Mouse (Mus musculus) MN1 (cell line): Measurements from ENCODE around the gene BC067074.
"Not testable (repeated sequence)": the region's sequence is repeated elsewhere in the genome, so short reads cannot be mapped to it uniquely, and the experiment has no call there.

Experiments used
- DNase-seq: peaks from one replicate; pipeline ENCODE4 v3.0.0-alpha.2; 2016; ENCODE audit warnings: low spot score

Gene BC067074

DNA sequence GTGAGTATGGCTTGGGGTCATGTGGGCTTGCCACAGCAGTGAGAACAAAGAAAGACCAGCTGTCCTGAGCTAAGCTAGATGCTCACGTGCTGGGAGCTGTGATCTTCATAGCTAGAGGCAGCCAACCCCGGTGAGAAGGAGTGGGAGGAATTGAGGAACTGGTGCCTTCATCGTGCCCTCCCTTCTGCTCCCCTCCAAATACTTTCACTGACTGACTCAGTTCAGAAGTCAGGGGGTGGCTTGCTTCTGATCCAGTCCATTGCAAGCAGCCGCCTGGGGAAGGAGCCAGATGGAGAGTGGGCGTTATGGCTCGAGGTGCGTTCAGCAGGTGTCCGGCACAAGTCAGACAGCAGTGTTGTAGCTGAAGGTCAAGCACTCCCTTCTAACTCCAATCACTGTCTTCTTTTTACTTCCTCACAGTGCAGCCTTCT is 86.0 kb downstream of the BC067074 start:
- no peak for DNase-seq

DNA sequence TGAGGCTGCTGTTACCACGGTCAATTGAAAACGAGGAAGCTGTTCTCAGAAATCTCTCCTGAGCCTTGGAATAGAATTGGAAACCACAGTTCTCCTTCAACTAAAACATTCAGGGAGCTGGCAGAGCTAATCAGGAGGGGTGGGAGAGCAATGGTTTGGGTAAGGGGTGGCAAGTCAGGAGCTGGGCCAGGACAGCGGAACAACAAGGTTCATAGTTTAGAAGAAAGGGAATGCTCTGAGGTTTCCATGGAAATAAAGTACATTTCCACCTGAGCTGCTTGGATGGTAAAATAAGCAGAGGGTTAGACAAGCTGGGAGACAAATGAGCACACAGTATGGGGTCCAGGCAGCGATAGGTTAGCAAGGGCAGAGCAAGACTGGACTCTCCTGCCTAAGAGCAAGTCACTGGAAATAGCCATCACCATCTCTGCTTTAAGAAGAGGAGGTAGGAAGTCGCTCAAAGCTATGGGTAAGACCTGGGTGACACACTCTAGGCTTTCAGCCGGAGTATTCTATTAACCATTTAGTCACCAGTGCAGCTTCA is 86.9 kb downstream of the BC067074 start:
- DNase-seq: no peak

DNA sequence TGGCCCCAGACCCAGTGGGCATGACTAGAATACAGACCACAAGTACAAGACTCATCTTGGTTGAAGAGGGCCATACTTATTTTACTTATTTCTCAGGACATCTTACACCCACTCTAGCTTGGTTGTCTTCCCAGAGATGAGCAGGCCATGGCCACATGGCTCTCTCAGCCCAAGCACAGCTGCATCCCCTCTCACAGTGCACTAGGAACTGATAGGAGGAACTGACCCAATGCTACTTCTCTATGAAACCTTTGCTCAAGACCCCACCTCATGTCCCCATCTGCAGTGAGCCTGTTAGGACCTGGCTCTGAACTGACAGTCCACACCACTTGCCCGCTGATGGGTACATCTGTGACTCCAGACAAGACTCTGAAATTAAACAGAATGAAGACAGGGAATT is 88.8 kb downstream of the BC067074 start:
- DNase-seq: no peak

DNA sequence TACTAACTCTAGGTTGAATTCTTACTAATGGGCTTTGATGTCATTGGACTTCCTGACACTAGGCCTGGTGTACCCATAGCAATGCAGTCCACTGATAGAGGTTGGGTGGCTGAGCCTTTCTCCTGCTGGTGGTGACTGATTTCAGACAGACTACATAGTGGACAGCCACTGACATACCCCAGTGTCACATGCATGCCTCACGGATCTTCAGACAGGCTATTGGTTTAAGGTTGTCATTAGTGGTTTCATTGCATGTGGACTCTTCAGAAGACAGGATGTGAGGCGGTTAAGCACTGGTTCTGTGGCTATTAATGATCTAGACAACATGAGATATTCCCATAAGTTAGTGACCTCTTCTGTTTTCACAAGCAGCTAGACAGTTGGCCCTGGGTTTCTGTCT is 89.2 kb downstream of the BC067074 start:
- no peak for DNase-seq

DNA sequence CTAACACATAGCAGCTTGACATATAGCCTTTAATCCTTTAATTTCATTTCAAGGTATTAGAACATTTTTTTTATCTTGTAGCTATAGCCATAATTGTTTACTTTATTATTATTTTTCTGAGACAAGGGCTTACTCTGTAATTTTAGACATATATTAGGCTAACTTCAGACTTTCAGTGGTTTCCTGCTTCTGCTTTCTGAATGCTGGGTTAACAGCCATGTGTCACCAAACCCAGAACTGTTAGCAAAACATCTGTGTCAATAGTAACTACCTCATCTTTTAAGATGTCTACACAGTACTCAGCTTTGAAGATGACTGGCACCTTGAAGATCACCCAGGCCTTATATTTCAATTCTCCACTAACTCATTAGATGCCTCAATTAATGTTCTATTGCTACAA is 89.8 kb downstream of the BC067074 start:
- DNase-seq: not testable (repeated sequence)

DNA sequence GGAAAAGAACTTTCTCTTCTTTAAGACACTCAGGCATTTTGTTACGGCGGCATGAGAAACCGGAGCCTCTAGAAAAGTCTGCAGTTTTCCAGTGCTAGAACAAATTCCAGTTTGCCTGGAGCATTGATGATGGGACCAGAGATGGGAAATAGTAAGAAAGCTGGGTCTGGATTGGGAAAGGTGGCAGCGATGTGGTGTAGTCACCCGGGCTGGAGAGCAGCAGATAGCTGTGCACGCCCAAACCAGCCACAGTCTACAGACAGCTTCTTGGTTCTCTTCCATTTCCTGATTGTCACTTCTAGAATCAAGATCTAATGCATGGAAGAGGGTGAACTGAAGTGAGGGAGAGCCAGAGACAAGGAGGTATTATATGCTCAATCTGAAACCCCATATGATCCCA is 100.4 kb downstream of the BC067074 start:
- no peak for DNase-seq

DNA sequence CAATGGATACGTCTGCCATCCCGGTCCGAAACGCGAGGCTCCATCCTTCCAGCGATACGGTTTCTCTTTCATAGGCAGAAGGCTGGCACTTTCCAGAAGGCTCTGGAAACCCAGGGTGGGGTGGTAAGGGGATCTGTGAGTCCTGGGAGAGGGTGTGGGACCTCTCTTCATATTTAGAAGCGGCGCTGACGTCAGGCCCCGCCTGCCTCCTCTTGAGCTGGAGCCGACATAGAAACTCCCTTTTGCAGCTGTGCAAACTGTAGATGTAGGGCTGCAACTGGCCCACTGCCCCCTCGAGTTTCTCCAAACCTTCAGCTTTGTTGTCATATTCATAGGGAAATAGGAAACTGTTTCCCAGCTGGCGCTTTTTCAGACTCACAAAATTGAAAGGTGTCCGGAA is 101.6 kb downstream of the BC067074 start:
- DNase-seq: no peak

DNA sequence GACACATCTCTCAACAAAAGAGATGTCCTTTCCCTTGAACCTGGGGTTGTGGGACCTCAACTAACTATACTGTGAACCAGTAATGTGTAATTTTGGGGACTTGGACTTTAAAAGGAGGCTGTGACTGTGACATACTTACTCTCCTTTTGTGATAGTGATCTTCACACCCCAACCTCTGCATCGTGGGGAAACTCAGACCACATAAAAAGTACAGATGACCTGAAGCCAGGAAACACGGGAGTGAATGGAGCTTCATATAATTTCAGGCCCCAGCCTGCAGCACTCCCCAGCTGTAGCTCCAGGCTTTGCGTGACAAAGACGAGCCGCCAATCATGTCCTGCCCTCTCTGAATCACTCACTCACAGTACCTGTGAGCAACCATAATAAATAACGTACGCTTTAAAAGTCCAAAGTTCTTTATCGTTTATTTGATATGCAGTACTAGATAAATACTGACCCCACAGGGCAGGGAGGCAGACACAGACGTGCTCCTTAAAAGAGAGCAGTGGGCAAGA is 104.1 kb downstream of the BC067074 start:
- DNase-seq: no peak

DNA sequence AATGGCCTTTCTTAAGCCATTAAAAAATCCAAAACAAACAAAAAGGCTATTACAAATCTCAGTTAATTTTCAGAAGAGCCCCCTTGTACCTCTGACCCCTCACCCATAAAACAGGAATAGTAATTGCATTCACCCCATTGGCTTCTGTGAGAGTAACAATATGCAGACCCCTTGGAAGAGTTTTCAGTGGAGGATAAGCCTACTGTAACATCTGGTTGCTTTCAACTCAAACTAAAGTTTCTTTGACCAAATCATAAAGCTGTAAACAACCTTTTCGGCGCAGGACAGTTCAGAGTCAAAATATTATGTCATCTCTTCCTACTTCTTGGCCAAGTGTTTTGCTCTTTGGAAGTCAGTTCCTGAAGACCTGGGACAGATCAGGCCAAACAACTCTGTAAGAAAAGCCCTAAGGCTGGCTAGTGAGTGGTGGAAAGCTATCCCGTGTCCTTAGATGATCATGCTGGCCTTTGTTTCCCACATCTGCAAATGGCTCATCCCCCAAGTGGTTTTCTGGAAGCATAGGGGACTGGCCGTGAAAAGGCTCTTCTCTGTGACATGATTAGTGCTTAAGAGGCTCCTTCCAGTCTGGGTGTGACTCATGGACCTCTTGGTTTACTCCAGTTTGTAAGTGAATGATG is 108.5 kb downstream of the BC067074 start:
- DNase-seq: no peak

DNA sequence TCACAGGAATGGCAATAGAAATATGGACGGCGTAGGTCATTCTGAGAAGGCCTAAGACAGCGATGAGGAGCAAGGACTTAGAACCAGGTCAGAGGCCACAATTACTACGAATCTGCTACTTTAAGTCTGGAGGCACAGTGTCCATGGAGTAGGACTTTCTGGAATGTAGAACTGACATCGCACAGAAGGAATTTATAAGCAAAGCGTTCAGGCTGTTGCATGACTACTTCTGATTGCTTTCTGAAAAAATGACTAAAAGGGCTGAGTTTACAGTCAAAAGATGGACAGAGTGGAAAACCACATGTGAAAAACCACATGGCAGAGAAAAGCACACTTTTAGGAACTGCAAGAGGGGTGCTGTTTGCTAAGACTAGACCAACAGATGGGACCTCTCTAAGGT is 110.7 kb downstream of the BC067074 start:
- no peak for DNase-seq

DNA sequence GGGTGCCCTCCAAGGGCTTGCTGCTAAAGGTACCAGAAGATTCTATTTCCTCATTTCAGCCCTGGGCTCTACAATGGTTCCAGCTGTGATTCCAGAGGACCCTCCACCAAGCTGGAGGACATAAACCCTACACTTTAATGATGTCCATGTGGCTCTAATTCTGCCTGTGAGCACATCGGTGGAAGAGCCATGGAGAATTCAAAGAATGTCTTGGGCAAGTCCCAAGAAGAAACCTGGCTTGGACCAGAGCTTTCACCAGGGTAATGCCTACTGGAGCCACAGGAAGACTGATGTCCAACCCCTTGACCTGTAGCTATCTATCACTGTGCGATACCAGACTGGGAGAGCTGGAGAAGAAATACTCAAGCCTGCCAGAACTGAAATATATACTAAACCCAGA is 111.2 kb downstream of the BC067074 start:
- DNase-seq: no peak

DNA sequence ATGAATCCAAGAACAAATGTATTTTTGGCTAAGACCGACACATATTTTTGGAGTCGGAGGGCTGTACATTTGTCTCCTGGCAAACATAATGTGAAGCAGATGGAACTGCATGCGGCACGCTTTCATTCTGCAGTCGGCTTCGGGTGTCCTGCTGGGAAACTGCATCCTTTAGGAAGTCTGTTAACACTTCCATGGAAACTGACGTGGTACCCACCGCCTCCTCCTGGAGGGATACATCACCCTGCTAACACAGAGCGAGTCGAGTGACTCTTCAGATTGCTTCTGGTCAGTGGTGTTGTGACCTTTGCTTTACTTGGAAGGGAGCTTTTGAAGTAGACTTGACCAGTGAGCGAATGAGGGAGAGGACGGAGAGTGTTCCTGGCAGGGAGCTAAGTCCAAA is 117.0 kb downstream of the BC067074 start:
- no peak for DNase-seq

DNA sequence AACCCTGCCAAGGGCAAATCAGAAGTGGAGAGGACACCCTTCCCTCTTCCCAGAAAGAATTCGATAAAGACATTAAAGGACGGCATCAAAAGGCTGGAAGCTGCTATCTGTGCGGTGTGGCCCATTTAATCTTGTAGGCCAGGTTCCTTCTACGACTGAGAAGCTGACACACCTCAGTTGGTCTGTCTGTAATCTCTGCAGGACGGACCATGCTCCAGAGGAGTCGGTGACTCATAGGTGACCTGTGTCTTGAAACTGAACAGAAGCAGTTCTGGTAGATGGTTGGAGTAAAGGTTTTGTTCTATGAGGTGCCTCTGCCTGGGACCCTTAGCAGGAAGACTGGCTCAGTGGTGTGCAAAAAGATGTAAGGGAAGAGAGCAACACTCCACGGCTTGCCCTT is 122.6 kb downstream of the BC067074 start:
- DNase-seq: no peak

DNA sequence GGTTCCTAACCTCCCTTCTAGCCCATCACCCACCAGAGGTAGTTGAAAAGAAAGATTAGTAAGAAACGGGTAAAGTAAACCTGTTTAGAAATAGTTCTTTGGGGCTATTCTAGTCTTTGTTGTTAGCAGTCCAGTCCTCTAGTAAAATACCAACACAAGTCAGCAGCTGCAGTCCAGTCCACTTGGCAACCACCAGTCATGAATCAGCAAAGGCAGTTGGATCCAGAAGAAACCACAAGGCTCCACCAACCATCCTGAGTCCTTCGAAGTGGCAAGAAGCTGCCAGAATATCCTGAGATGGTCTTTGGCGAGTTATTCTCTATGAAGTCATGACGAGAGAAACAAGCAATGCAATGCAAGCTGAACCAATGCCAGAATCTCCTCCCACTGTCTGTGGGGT is 124.0 kb downstream of the BC067074 start:
- no peak for DNase-seq

DNA sequence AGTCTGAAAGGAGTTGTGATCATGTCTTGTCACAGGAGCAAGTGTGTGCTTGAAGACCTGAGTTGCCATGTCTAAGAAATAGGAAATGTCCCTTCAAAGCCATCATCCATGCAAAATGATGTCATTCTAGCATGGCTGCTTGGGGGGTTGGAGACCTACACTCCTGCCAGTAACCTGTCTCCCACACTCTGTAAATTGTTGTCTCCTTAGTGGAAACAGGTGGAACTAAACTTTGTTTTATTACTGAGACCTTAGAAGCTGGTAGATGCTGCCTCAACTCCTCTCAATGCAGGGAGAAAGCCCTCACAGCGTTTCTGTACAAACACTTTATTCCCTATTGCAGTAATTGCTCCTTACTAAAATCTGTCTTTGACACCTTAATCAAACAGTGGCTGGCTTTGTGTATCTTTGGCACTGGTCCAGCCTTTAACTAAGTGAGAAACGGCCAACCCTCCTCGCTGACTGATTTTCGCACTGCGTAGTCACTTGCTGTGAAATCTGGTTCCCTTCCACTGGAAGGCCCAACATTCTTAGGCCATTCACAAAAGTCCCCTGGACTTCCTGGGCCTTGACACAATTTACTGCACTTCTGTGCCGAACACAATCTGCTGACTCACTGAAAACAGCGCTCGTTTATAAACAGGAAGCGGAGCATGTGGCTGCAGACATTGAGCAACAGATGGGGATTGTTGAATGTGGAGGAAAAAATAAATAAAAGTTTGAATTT is 125.0 kb downstream of the BC067074 start:
- DNase-seq: no peak

DNA sequence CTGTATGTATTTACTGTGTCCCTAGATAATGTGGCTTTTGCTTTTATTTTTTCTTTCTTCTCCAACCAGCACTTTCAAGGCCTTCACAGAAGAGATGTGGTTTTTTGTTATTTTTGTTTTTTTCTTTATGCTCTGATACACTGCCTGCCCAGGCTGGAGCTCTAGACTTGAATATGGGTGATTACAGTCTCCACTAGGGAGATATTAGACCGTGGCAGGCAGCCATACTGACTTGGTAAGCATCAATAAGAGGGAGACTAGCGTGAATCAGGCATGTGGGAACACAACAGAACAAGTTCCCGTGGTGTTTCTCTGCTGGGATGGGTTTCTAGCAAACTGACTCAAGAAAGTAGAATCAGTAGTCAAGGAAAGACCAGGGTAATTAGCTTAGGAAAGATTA is 125.7 kb downstream of the BC067074 start:
- no peak for DNase-seq

DNA sequence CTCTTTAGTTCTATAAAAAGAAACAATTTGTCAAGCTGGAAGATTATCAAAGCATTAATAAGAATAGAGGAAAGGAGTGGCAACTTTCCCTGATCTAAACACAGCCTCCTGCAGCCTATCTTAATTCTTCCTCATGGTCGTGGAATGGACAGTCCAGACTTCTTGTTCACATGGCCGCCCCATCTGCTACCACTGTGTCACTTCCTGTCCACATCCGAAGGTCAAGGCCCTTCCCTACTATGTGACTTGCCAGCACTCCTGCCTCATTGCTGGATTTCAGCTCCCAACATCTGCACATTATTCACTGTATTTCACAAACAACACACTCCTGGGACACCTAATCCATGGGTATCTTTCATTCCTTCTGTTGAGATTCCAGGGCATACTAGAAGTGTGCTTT is 128.5 kb downstream of the BC067074 start:
- no peak for DNase-seq

DNA sequence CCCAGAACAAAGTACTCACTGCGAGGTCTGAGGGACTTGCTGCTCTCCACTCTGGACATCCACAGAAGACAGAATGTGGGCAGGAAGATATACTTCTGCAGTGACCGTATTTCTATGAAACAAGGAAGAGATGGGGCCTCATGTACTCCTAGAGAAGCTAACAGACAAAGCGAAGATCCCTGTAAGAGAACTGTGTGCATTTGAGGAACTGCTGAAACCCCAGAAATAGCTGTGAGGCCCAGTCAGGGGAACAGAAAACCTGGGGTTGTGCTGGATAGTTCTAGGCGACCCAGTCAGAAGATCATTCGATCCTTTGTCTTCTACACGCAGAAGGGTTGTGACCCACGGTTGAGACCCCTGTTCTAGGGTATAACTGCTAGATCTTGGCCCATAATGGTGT is 130.9 kb downstream of the BC067074 start:
- DNase-seq: no peak

DNA sequence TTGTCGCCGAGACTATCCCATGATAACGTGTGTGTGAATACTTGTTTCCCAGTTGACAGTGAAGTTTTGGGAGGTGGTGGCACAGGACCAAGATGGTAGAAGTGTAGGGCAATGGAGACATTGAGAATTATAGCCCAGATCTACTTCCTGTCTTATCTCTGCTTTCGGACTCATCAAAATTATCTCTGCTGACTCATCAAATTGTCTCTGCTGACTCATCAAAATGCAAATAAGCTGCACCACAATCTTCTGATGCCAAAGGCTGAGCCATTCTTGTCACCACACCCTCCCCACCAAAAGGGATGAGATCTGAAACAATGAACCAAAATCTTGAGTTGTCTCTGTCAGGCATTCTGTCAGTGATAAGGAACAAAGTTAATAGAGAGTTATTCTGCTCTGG is 132.9 kb downstream of the BC067074 start:
- DNase-seq: no peak
